Mouse (Mus musculus) lung, embryonic 14.5 days (tissue): ENCODE measurements around the gene Gper1. TPM values are rescaled to one million over a fixed set of nuclear protein-coding genes. Genes with fewer than 3 reads are reported as not detected.

Experiments
- ATAC-seq: fragments of 200-750 bp; cut with Nextera tagmentation; 2 replicates; pipeline ENCODE4 v1.8.0; 2017; ENCODE audit warnings: mild to moderate bottlenecking, moderate TSS enrichment, moderate library complexity; ENCODE audit not compliant: insufficient read depth
- DNase-seq: peaks from one replicate; pipeline ENCODE4 v3.0.0-alpha.2; 2015
- H3K27ac ChIP-seq: fragments of 300-500 bp; sonication (generic); 2 replicates; pipeline ENCODE4 v1.5.1; 2014; ENCODE audit warnings: low read depth, mild to moderate bottlenecking, moderate library complexity
- H3K27me3 ChIP-seq: fragments of 300-500 bp; sonication (generic); 2 replicates; pipeline ENCODE4 v1.6.1; 2014; ENCODE audit warnings: low read length, control low read depth; ENCODE audit not compliant: insufficient read depth
- H3K36me3 ChIP-seq: fragments of 300-500 bp; sonication (generic); 2 replicates; pipeline ENCODE4 v1.6.1; 2014; ENCODE audit warnings: control low read depth; ENCODE audit not compliant: insufficient read depth
- H3K4me1 ChIP-seq: fragments of 300-500 bp; sonication (generic); 2 replicates; pipeline ENCODE4 v1.6.1; 2014; ENCODE audit warnings: antibody characterized with exemption, control low read depth; ENCODE audit not compliant: insufficient read depth
- H3K4me2 ChIP-seq: fragments of 300-500 bp; sonication (generic); 2 replicates; pipeline ENCODE4 v1.6.1; 2014; ENCODE audit warnings: mild to moderate bottlenecking
- H3K4me3 ChIP-seq: fragments of 300-500 bp; sonication (generic); 2 replicates; pipeline ENCODE4 v1.5.1; 2014; ENCODE audit warnings: low read depth, low read length
- H3K9ac ChIP-seq: fragments of 300-500 bp; sonication (generic); 2 replicates; pipeline ENCODE4 v1.6.1; 2014
- H3K9me3 ChIP-seq: fragments of 300-500 bp; sonication (generic); 2 replicates; pipeline ENCODE4 v1.6.1; 2016; ENCODE audit warnings: low read depth, low read length, control low read depth
- CTCF ChIP-seq: IDR thresholded peaks from 2 replicates; pipeline ENCODE4 v1.5.1; 2016; ENCODE audit warnings: antibody characterized with exemption, low read depth
- WGBS: fragments of 180-500 bp; shearing (Covaris S2); extraction: QIAGEN DNeasy Blood & Tissue Kit; methylation state at CpG from one replicate; pipeline ENCODE4 v1.1.7; 2014; 5-methylcytosine and 5-hydroxymethylcytosine counted together
- polyA plus RNA-seq: library from polyadenylated mRNA; unstranded; fragments of >200 nt; fragmentation: Nextera tagmentation; extraction: Ambion mirVana; gene quantifications from 2 replicates; pipeline ENCODE4 v1.2.1, GENCODE M21; 2014

Gene Gper1
- 5.5 and 5.9 TPM in 2 replicates for polyA plus RNA-seq

- Histone ChIP-seq H3K4me2 (peak within 1 kb of the TSS; percentile 58), H3K4me3 (peak within 1 kb of the TSS; percentile 27), H3K27ac (no peak within 1 kb of the TSS), H3K4me1 (peaks cover 11% of the 10 kb centered on the region; the same call in 1 of the 2 replicates), H3K9ac (peak within 1 kb of the TSS; percentile 49), H3K9me3 (no peaks in the 10 kb centered on the region), H3K27me3 (no peaks in the 10 kb centered on the region), H3K36me3 (0 out of 2 replicates have a peak, but pooled peaks cover 3% of the 10 kb centered on the region)
- TF ChIP-seq CTCF: peak; percentile 25; the same call in 1 of the 2 replicates
- ATAC-seq: peak; percentile 67
- WGBS: 42% methylated on average over 21 of the region's 21 CpGs
- DNase-seq: peak; percentile 92
These were observed at the start of gene Gper1 for GRCm38 (mm10) chr5:139423026-139423865. Gene Gper1, plus strand, starts transcription at chr5:139423151.

- ATAC-seq (no peak), DNase-seq (no peak)
- Histone ChIP-seq H3K4me3 (no peak overlapping the region), H3K27me3 (no peaks in the 10 kb centered on the region), H3K9me3 (no peaks in the 10 kb centered on the region), H3K4me2 (no peak overlapping the region), H3K9ac (no peak overlapping the region), H3K27ac (no peak overlapping the region), H3K4me1 (peaks cover 32% of the 10 kb centered on the region), H3K36me3 (no peaks in the 10 kb centered on the region)
- WGBS: 83% methylated on average over 6 of the region's 6 CpGs
- no peak for TF ChIP-seq CTCF
These were observed 49.0 kb upstream of the Gper1 start for GRCm38 (mm10) chr5:139373889-139374444.

GRCm38 (mm10) chr5:139374841-139375240 lies 48.1 kb upstream of the Gper1 start:
- peaks cover 40% of the 10 kb centered on the region for H3K4me1 ChIP-seq
- H3K9me3 ChIP-seq: no peaks in the 10 kb centered on the region
- H3K9ac ChIP-seq: no peak overlapping the region
- H3K4me2 ChIP-seq: no peak overlapping the region
- no peaks in the 10 kb centered on the region for H3K27me3 ChIP-seq
- no peak for DNase-seq
- 85% methylated on average over 2 of the region's 2 CpGs for WGBS
- H3K36me3 ChIP-seq: no peaks in the 10 kb centered on the region
- no peak for TF ChIP-seq CTCF
- no peak overlapping the region for H3K4me3 ChIP-seq
- H3K27ac ChIP-seq: no peak overlapping the region
- ATAC-seq: no peak

- no peaks in the 10 kb centered on the region for H3K9me3 ChIP-seq
- TF ChIP-seq CTCF: no peak
- no peaks in the 10 kb centered on the region for H3K27me3 ChIP-seq
- peaks cover 40% of the 10 kb centered on the region for H3K4me1 ChIP-seq
- H3K36me3 ChIP-seq: no peaks in the 10 kb centered on the region
- peak within 1 kb of the TSS; percentile 85 for H3K27ac ChIP-seq
- H3K4me3 ChIP-seq: no peak within 1 kb of the TSS
- DNase-seq: peak; percentile 77
- 34% methylated on average over 18 of the region's 18 CpGs for WGBS
- peak within 1 kb of the TSS; percentile 20; the same call in 1 of the 2 replicates for H3K9ac ChIP-seq
- H3K4me2 ChIP-seq: peak within 1 kb of the TSS; percentile 90
- ATAC-seq: no peak
These were observed 45.3 kb upstream of the Gper1 start, which contains the start of gene Gpr146 for GRCm38 (mm10) chr5:139377468-139378270. Gene Gpr146, plus strand, starts transcription at chr5:139377697.

- H3K36me3 ChIP-seq: no peaks in the 10 kb centered on the region
- H3K4me2 ChIP-seq: no peak overlapping the region; the same call in none of the 2 replicates
- H3K4me3 ChIP-seq: no peak overlapping the region
- H3K27ac ChIP-seq: peak overlapping the region; percentile 85
- no peaks in the 10 kb centered on the region for H3K9me3 ChIP-seq
- 73% methylated on average over 7 of the region's 7 CpGs for whole genome bisulfite sequencing
- ATAC-seq (no peak), DNase-seq (no peak)
- no peaks in the 10 kb centered on the region for H3K27me3 ChIP-seq
- peaks cover 40% of the 10 kb centered on the region for H3K4me1 ChIP-seq
- TF ChIP-seq CTCF: no peak
- H3K9ac ChIP-seq: no peak overlapping the region
These were observed 44.7 kb upstream of the Gper1 start for GRCm38 (mm10) chr5:139378271-139378556.

GRCm38 (mm10) chr5:139378986-139379629 lies 43.8 kb upstream of the Gper1 start:
- no peaks in the 10 kb centered on the region for H3K36me3 ChIP-seq
- H3K9ac ChIP-seq: no peak overlapping the region
- DNase-seq (peak; percentile 87), ATAC-seq (peak; percentile 62)
- H3K9me3 ChIP-seq: no peaks in the 10 kb centered on the region
- TF ChIP-seq CTCF: no peak
- no peak overlapping the region for H3K4me3 ChIP-seq
- H3K27me3 ChIP-seq: no peaks in the 10 kb centered on the region
- peak overlapping the region; percentile 90 for H3K4me2 ChIP-seq
- peaks cover 40% of the 10 kb centered on the region for H3K4me1 ChIP-seq
- WGBS: 16% methylated on average over 21 of the region's 21 CpGs
- peak overlapping the region; percentile 85 for H3K27ac ChIP-seq
